Mouse (Mus musculus) forebrain, embryonic 12.5 days (tissue): Measurements from ENCODE around the gene Bzw2. TPM values are rescaled to one million over a fixed set of nuclear protein-coding genes. Genes with fewer than 3 reads are reported as not detected.

Source experiments
- ATAC-seq: fragments of 200-750 bp; cut with Nextera tagmentation; 2 replicates; pipeline ENCODE4 v1.8.0; 2017; ENCODE audit warnings: moderate TSS enrichment; ENCODE audit not compliant: low FRiP score
- H3K27ac ChIP-seq: fragments of 300-500 bp; sonication (generic); 2 replicates; pipeline ENCODE4 v1.5.1; 2016; ENCODE audit warnings: mild to moderate bottlenecking
- H3K27me3 ChIP-seq: fragments of 300-500 bp; sonication (generic); 2 replicates; pipeline ENCODE4 v1.6.1; 2016; ENCODE audit warnings: mild to moderate bottlenecking
- H3K36me3 ChIP-seq: fragments of 300-500 bp; sonication (generic); replicated peaks from 2 replicates; pipeline ENCODE4 v1.6.1; 2016; ENCODE audit warnings: mild to moderate bottlenecking
- H3K4me1 ChIP-seq: fragments of 300-500 bp; sonication (generic); 2 replicates; pipeline ENCODE4 v1.6.1; 2016
- H3K4me2 ChIP-seq: fragments of 300-500 bp; sonication (generic); 2 replicates; pipeline ENCODE4 v1.6.1; 2016; ENCODE audit warnings: mild to moderate bottlenecking, moderate library complexity
- H3K4me3 ChIP-seq: fragments of 300-500 bp; sonication (generic); replicated peaks from 2 replicates; pipeline ENCODE4 v1.5.1; 2016; ENCODE audit warnings: mild to moderate bottlenecking
- H3K9ac ChIP-seq: fragments of 300-500 bp; sonication (generic); 2 replicates; pipeline ENCODE4 v1.6.1; 2016; ENCODE audit warnings: mild to moderate bottlenecking
- H3K9me3 ChIP-seq: fragments of 300-500 bp; sonication (generic); 2 replicates; pipeline ENCODE4 v1.6.1; 2016
- WGBS: fragments of 180-500 bp; shearing (Covaris S2); methylation state at CpG from one replicate; pipeline ENCODE4 v1.1.7; 2016; 5-methylcytosine and 5-hydroxymethylcytosine counted together
- polyA plus RNA-seq: library from polyadenylated mRNA; unstranded; fragments of >200 nt; fragmentation: Nextera tagmentation; extraction: Ambion mirVana; gene quantifications from 2 replicates; pipeline ENCODE4 v1.2.1, GENCODE M21; 2016

Gene Bzw2
- polyA plus RNA-seq, 1 experiment from 2014 or later: 309 TPM

DNA sequence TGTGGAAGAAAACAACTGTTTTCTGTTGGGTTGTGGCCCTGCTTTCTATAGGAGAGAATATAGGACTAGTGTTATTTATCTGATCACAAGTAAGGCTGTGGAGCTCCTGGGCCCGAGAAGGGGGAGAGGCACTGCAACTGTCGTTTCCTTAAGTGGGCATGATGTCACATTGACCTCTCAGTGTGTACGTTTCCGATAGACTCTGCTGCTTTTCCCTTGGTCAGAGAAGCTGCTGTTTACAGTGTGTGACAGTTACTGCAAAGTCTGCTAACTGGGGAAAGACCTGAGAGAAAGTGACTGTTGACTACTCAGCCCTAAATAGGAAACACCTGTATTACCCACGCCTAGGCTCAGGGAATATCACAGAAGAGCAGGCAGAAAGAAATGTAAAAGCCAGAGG, 111.7 kb downstream of the Bzw2 start:
- H3K27ac ChIP-seq: no peak overlapping the region
- WGBS: 50% methylated on average over 5 of the region's 5 CpGs

DNA sequence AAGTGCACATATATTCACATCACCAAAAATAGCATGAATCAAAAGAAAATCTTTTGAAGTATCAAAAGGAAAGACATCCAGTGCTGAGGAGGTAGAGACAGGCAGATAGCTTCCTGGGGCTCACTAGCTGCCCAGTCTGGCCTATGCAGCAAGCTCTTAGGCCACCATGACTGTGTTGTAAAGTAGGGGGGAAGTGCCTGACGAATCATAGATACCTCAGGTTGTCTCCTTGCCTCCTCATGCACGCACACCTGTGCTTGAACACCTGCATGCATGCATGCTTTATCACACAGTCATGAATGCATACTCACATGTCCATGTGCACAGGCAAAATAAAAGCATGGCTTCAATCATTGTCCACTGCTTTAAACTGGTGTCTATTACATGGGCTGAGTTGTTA, 113.2 kb downstream of the Bzw2 start:
- no peak overlapping the region for H3K9ac ChIP-seq
- no peaks in the 10 kb centered on the region for H3K9me3 ChIP-seq
- ATAC-seq: no peak
- no peak overlapping the region for H3K4me2 ChIP-seq
- no peak overlapping the region for H3K27ac ChIP-seq
- peaks cover 4% of the 10 kb centered on the region; the same call in 1 of the 2 replicates for H3K27me3 ChIP-seq
- H3K4me1 ChIP-seq: peaks cover 14% of the 10 kb centered on the region
- H3K4me3 ChIP-seq: no peak overlapping the region
- H3K36me3 ChIP-seq: no peaks in the 10 kb centered on the region
- 81% methylated on average over 2 of the region's 2 CpGs for WGBS

More for the DNA sequence above, 111.7 kb downstream of the Bzw2 start:
- no peak overlapping the region for H3K9ac ChIP-seq
- no peaks in the 10 kb centered on the region for H3K9me3 ChIP-seq
- no peak overlapping the region for H3K4me2 ChIP-seq
- peaks cover 4% of the 10 kb centered on the region; the same call in 1 of the 2 replicates for H3K27me3 ChIP-seq
- peaks cover 2% of the 10 kb centered on the region for H3K4me1 ChIP-seq
- ATAC-seq: no peak
- no peaks in the 10 kb centered on the region for H3K36me3 ChIP-seq
- H3K4me3 ChIP-seq: no peak overlapping the region

DNA sequence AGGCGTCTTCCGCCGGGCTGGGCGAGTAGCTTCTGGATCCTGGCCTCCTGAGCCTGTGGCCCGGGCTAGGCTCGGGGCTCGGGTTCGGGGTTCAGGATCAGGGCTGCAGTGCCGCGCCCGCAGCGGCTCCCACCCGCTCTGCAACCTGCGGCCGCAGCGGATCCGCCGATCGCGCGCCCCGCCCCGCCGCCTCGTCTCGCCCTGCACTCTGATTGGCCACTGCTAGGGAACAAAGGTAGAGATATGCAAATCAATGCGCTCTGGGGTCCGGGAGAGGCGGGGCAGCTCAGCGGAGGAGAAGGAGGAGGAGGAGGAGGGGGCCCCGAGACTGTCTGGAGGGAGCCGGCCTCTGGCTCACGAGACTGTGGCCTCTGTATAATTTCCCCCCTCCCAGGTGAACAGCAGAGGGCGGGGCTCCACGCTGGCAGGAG, 115.5 kb downstream of the Bzw2 start, which contains the start of gene Tspan13:
Gene Tspan13, minus strand, starts transcription at position 153 of the 431 bp plus-strand sequence.
- H3K4me1 ChIP-seq: peaks cover 17% of the 10 kb centered on the region
- peak; percentile 99 for ATAC-seq
- peak within 1 kb of the TSS; percentile 94 for H3K9ac ChIP-seq
- H3K9me3 ChIP-seq: no peaks in the 10 kb centered on the region
- H3K27ac ChIP-seq: peak within 1 kb of the TSS; percentile 88
- WGBS: under 1% methylated on average over 35 of the region's 35 CpGs
- H3K27me3 ChIP-seq: peaks cover 4% of the 10 kb centered on the region; the same call in 1 of the 2 replicates
- peak within 1 kb of the TSS; percentile 92 for H3K4me3 ChIP-seq
- H3K4me2 ChIP-seq: peak within 1 kb of the TSS; percentile 60
- H3K36me3 ChIP-seq: no peaks in the 10 kb centered on the region

Other genes starting within 250 kb of the Bzw2 start
- 0.33 and 0.51 TPM in 2 replicates for gene Agr3, start 232.5 kb downstream of the Bzw2 start, polyA plus RNA-seq
- gene Agr2, start 165.2 kb downstream of the Bzw2 start, polyA plus RNA-seq: 0.33 and 0.36 TPM in 2 replicates
- 236 and 244 TPM in 2 replicates for gene Tspan13, start 115.6 kb downstream of the Bzw2 start, polyA plus RNA-seq
- gene Ankmy2, start 966 bp downstream of the Bzw2 start, polyA plus RNA-seq: 32.1 and 34.2 TPM in 2 replicates
- gene Lrrc72, start 95.3 kb upstream of the Bzw2 start, polyA plus RNA-seq: not detected in 2 replicates
- gene Sostdc1, start 156.1 kb upstream of the Bzw2 start, polyA plus RNA-seq: 4.1 and 5.5 TPM in 2 replicates
- 8.0 and 8.4 TPM in 2 replicates for gene Ispd, start 223.4 kb upstream of the Bzw2 start, polyA plus RNA-seq
- 1.6 and 2.4 TPM in 2 replicates for gene D630036H23Rik, start 224.1 kb upstream of the Bzw2 start, polyA plus RNA-seq